Mouse (Mus musculus) ES-Bruce4 (cell line): ENCODE data around the gene Dnah10.

Source experiments
- CTCF ChIP-seq: IDR thresholded peaks from one replicate; pipeline ENCODE4 v1.8.1; 2011; ENCODE audit warnings: low read depth, low read length
- EP300 ChIP-seq: IDR thresholded peaks from 2 replicates; pipeline ENCODE4 v1.6.1; 2011; ENCODE audit warnings: low read depth, low read length; ENCODE audit not compliant: insufficient read depth
- POLR2A ChIP-seq: IDR thresholded peaks from one replicate; pipeline ENCODE4 v1.8.1; 2011; ENCODE audit warnings: low read length; ENCODE audit not compliant: insufficient read depth

DNA sequence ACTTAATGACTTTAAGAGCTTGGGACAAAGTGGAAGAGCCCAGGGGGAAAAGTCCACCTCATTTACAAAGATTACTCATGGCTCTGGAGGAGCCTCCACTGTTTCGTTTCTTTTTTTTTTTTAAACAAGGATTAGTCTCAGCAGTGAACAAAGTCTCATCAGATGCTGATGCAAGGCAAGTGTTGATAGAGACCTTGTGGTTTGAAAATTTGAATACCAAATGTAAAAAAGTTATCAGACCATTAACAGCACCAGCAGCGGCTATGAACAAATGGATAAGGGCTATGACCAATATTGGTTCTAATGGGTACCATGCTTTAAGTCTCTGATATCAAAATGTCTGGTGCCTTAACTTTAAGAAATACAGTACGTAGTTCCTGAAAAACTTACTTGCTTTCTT lies 124.1 kb downstream of the Dnah10 start:
- TF ChIP-seq CTCF (no peak), EP300 (no peak), POLR2A (no peak)
